Mouse (Mus musculus) testis, postnatal 10 days (tissue): ENCODE results near the gene Hpse2.

Source experiments
- DNase-seq: peaks from one replicate; pipeline ENCODE4 v3.0.0; 2021; ENCODE audit warnings: low spot score

Hpse2 gene

GRCm38 (mm10) chr19:42965171-42965570, 423.0 kb downstream of the Hpse2 start:
- DNase-seq: no peak

GRCm38 (mm10) chr19:42948114-42948636, 440.0 kb downstream of the Hpse2 start:
- no peak for DNase-seq

- no peak for DNase-seq
Measured at GRCm38 (mm10) chr19:42937544-42937943, 450.6 kb downstream of the Hpse2 start.

- no peak for DNase-seq
Measured at GRCm38 (mm10) chr19:42936661-42937193, 451.4 kb downstream of the Hpse2 start.

- DNase-seq: no peak
Measured at GRCm38 (mm10) chr19:42929702-42930101, 458.5 kb downstream of the Hpse2 start.

- DNase-seq: no peak
Measured at GRCm38 (mm10) chr19:42928271-42928670, 459.9 kb downstream of the Hpse2 start.

- DNase-seq: no peak
Measured at GRCm38 (mm10) chr19:42922610-42923009, 465.5 kb downstream of the Hpse2 start.

- no peak for DNase-seq
Measured at GRCm38 (mm10) chr19:42913703-42914102, 474.5 kb downstream of the Hpse2 start.

- no peak for DNase-seq
Measured at GRCm38 (mm10) chr19:42909719-42910118, 478.4 kb downstream of the Hpse2 start.

- no peak for DNase-seq
Measured at GRCm38 (mm10) chr19:42908553-42908952, 479.6 kb downstream of the Hpse2 start.

- no peak for DNase-seq
Measured at GRCm38 (mm10) chr19:42906328-42906727, 481.8 kb downstream of the Hpse2 start.

GRCm38 (mm10) chr19:42904726-42905125, 483.4 kb downstream of the Hpse2 start:
- no peak for DNase-seq

- no peak for DNase-seq
Measured at GRCm38 (mm10) chr19:42904240-42904639, 483.9 kb downstream of the Hpse2 start.

- no peak for DNase-seq
Measured at GRCm38 (mm10) chr19:42903840-42904239, 484.3 kb downstream of the Hpse2 start.

- DNase-seq: no peak
Measured at GRCm38 (mm10) chr19:42902410-42903021, 485.6 kb downstream of the Hpse2 start.

- DNase-seq: no peak
Measured at GRCm38 (mm10) chr19:42891599-42891998, 496.6 kb downstream of the Hpse2 start.

GRCm38 (mm10) chr19:42877653-42878052, 510.5 kb downstream of the Hpse2 start:
- DNase-seq: no peak

GRCm38 (mm10) chr19:42876563-42876962, 511.6 kb downstream of the Hpse2 start:
- no peak for DNase-seq

GRCm38 (mm10) chr19:42869663-42870530, 518.3 kb downstream of the Hpse2 start:
- DNase-seq: no peak

- no peak for DNase-seq
Measured at GRCm38 (mm10) chr19:42868958-42869662, 519.0 kb downstream of the Hpse2 start.

- DNase-seq: no peak
Measured at GRCm38 (mm10) chr19:42863013-42863412, 525.1 kb downstream of the Hpse2 start.

- DNase-seq: no peak
Measured at GRCm38 (mm10) chr19:42857096-42857495, 531.1 kb downstream of the Hpse2 start.
